Mouse (Mus musculus): Measurements from ENCODE around the gene 2310057M21Rik.
"Not testable (repeated sequence)": the region's sequence is repeated elsewhere in the genome, so short reads cannot be mapped to it uniquely, and the experiment has no call there.

2310057M21Rik gene

DNA sequence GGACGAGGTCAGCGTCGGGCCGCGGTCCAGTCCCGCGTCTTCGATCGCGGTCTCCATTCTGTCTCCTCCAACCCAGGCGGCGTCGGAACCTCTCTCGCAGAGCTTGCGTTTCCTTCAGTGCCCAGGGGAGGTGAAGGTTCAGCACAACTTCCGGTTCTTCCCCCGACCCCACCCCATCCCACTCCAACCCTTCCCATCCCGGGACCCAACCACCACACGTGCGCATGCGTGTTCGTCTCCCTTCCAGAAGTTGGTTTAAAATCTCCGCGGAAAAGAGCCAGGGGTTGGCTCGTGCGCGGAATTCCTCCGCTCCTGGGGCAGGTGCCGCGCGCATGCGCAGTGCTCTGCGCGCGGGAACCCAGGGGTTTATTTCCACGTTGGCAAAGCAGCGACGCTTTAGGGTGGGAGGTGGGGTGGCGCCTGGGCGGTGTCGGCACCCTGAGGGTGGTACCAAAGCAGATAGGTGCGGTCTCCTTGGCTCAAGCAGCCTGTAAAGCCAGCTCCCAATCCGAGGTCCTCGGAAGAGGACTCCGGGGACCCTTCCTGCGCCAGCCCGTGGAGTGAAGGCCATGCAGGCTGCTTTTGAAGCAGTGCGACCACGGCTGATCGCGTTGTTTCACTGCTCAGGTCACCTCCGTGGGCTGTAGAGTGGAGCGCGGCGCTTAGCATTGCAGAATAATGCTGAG, at the start of gene 2310057M21Rik:
TSS of gene 2310057M21Rik (minus strand) at position 145 of the 686 bp plus-strand sequence.
- DNase-seq (ENCODE audit: low spot score): peak; percentile 98

- no peak for DNase-seq (ENCODE audit: low spot score)
Observed at GRCm38 (mm10) chr7:131411941-131412270, 49.3 kb upstream of the 2310057M21Rik start.

DNA sequence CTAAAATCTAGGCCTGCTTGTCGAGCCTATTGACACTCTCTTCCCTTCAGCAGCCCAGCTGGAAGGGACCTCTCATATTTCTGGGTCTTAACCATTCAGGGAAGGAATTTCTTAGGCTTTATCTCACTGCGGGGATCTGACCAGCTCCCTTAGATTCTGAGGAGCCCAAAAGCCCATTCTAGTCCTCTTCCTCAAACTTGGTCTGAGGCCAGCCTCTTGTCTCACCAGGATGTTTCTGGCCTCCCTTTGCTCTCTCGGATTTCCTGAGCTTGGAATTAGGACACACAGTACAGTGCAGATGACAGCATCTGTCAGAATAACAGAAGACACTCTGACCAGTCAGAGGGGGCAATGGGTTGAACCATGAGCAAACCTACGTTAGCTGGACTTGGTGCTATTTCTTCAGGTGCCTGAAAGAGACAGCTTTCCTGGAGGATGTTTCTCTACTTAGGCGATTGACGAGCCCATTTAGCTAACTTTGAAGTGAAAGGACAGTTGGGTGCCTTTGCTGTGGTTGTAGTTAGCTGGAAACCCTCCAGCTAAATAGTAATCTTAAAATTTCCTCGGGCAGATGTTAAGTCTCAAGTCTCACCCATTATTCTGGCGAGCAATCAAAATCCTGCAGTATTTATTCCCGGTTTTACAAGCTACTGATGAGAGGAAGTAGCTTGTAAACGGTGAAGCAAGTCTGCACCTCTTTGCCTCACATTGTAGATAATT, 48.8 kb upstream of the 2310057M21Rik start:
- DNase-seq (ENCODE audit: low spot score): peak; percentile 33

- DNase-seq (ENCODE audit: low spot score): peak; percentile 98
Observed at GRCm38 (mm10) chr7:131410416-131411058, 48.0 kb upstream of the 2310057M21Rik start, which contains the start of the genes Ikzf5 and Acadsb. TSS of gene Ikzf5 (minus strand) at chr7:131410521. TSS of gene Acadsb (plus strand) at chr7:131410601.

- DNase-seq (ENCODE audit: low spot score): peak; percentile 60
Observed at GRCm38 (mm10) chr7:131409988-131410385, 47.4 kb upstream of the 2310057M21Rik start.

GRCm38 (mm10) chr7:131409321-131409987, 46.9 kb upstream of the 2310057M21Rik start:
- DNase-seq (ENCODE audit: low spot score): peak; percentile 49

DNA sequence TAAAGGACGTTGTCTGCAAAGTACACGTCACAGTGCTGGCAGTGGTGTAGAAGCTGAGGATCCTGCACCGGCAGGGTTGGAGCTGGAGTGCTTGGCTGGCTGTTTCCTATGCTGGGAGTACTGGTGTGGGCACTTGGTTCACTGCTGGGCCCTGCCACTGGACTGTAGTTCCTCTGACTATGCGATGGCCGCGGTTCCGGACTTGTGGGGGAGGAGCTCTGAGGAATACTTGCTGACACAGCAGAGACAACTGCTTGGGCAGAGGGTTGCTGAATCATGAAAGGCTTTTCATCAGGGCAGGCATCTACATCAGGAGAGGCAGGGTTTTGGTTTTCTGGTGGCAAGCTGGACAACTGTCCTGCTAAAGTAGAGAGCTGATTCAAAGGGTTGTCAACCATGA, 29.2 kb upstream of the 2310057M21Rik start:
- DNase-seq (ENCODE audit: low spot score): not testable (repeated sequence)

DNA sequence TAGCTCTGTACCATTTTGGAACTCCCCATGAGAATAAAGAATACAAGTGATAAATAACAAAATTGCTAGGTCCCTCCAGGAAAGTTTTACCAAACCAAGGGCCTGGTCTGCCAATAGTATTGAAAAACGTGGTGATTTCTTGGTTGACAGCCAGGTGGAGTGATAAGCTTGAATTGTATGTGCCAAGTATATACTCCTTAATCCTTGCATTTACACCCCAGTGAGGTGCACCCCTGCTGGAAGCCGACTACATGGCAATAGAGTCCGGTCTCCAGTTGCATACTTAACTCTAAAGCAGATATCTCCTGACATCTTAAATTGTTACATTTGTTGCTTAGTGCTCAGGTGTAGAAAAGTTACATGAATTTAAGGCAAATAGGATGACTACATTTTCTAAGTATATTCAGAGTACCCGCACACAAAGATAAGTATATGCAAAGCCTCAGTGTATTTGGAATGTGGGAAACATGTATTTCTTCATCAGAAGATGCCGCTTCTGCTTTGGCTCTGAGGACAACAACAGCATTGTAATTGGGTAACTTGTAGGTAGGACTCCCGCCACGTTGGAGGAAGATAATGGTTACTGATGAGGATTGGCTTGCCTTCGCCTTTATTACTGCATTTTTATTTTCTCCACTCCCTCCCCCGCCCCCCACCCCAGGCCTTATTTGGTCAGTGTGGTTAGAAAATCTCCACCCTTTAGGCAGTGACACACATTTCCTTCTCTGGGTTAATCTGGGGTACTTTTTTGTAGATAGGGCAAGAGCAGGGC, 9.5 kb upstream of the 2310057M21Rik start:
- DNase-seq (ENCODE audit: low spot score): peak; percentile 29

GRCm38 (mm10) chr7:131371470-131371860, 8.9 kb upstream of the 2310057M21Rik start:
- DNase-seq (ENCODE audit: low spot score): peak; percentile 17

DNA sequence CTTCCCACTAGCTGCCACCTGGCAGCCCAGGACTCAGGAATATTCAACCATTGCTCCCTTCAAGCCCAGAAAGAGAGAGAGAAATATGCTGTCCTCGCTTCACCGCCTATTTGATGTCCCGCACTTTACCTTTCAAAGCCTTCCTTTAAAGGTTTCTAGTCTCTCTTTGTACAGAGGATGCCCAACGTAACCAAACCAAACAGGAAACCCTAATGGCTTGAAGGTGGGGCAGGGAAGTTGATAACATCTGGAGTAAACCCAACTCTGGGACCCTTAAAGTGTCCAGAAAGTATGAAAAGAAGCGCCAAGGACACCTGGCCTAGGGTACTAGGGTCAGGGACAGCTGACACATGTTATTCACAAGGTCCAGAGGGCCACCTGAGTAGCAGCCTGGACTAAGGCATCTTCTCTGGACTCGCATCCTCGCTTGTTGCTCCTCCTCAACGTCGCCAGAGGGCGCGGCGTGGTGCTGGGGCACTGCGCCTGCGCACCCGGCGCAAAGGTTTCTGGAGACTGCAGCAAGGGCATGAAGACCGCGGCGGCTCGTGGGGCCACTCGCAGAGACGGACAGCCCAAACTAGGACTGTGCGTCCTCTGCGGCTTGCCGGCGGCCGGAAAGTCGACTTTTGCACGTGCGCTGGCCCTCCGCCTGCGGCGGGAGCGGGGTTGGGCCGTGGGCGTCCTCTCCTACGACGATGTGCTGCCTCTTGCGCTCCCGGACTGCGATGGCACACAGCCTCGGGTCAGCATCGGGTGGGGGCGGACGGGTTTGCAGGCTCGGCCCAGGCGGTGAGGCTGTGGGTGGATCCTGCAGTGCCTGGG, 8.3 kb upstream of the 2310057M21Rik start, which contains the start of gene Pstk:
TSS of gene Pstk (plus strand) at position 494 of the 822 bp plus-strand sequence.
- DNase-seq (ENCODE audit: low spot score): peak; percentile 92

DNA sequence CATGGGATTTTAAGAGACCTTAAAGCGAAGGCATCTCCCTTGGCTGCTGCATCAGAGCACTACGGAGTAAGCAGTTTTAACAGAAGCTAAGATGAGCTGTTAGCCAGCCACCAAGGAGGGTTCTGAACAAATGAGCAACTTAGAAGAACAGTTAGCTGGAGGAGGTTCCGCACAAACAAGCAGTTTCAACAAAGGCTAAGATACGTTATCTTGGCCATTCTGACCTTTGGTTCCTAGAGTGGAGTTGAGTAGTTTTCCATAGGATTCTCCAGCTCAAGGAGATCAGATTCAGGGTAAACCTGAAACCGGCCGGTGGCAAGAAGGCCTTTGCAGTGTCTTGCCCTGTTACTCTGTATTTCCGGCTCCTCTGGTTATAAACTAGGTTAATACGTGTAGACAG, 1.6 kb upstream of the 2310057M21Rik start:
- DNase-seq (ENCODE audit: low spot score): no peak

- DNase-seq (ENCODE audit: low spot score): no peak
Observed at GRCm38 (mm10) chr7:131362269-131362614, 317 bp downstream of the 2310057M21Rik start.

DNA sequence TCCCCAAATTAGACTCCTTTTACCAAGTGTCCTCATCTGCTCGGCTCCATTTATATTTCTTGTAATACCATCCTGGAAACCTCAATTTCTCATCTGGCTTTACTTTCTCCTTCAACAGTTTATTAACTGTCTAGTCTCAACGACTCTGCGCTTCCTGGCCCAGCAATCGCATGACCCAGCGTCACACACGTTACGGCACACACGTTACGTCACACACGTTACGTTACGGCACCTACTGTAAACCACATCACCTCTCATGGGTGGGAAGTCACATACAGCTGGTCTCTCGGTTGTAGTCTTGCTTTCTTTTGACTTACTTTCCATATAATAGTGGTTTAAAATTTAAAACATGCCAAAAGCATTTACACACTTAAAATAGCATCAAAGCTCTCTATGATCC, 6.5 kb downstream of the 2310057M21Rik start:
- no peak for DNase-seq (ENCODE audit: low spot score)

- no peak for DNase-seq (ENCODE audit: low spot score)
Observed at GRCm38 (mm10) chr7:131345856-131346541, 16.6 kb downstream of the 2310057M21Rik start.

GRCm38 (mm10) chr7:131337502-131338068, 25.0 kb downstream of the 2310057M21Rik start:
- no peak for DNase-seq (ENCODE audit: low spot score)

- DNase-seq (ENCODE audit: low spot score): no peak
Observed at GRCm38 (mm10) chr7:131333564-131333963, 29.0 kb downstream of the 2310057M21Rik start, which contains the start of gene Fam24a. TSS of gene Fam24a (plus strand) at chr7:131333864.

GRCm38 (mm10) chr7:131331688-131332087, 30.9 kb downstream of the 2310057M21Rik start:
- no peak for DNase-seq (ENCODE audit: low spot score)

DNA sequence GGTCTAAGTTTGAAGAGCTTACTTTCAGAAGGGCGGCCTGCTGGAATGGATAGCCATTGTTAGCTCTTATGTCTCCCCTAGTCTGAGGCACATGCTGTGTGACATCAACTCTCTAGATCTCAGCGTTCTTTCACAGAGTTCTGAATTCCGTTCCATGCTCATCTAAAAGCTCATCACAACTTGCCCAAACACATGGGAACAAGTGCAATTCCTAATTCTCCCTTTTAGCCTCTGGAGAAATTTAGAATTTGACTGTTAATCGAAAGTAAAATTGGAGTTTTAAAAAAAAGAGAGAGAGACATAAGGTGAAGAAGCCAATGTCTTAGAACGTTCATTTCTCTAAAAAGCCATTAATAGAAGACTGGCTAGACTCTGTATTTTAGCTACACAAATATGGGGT, 33.1 kb downstream of the 2310057M21Rik start, which contains the start of gene Fam24b:
TSS of gene Fam24b (minus strand) at position 101 of the 400 bp plus-strand sequence.
- no peak for DNase-seq (ENCODE audit: low spot score)

GRCm38 (mm10) chr7:131327054-131327453, 35.5 kb downstream of the 2310057M21Rik start:
- no peak for DNase-seq (ENCODE audit: low spot score)

Measured in MN1 (cell line).